Mouse (Mus musculus): ENCODE results near the gene Olfr1443. TPM values are rescaled to one million over a fixed set of nuclear protein-coding genes. Genes with fewer than 3 reads are reported as not detected.
"Not testable (repeated sequence)": the region's sequence is repeated elsewhere in the genome, so short reads cannot be mapped to it uniquely, and the experiment has no call there.

Gene Olfr1443
- total RNA-seq (2015): not detected in 2 replicates
- total RNA-seq (2017): not detected in 2 replicates

GRCm38 (mm10) chr19:12677812-12678211 is at the start of gene Olfr1443:
Gene Olfr1443, plus strand, starts transcription at chr19:12678112.
- ATAC-seq (ENCODE audit: poor library complexity, severe bottlenecking): no peak

- no peak for ATAC-seq (ENCODE audit: poor library complexity, severe bottlenecking)
These were observed 44.7 kb upstream of the Olfr1443 start, which contains the start of gene Glyat for GRCm38 (mm10) chr19:12633176-12633575. Gene Glyat, plus strand, starts transcription at chr19:12633308.

- no peak for ATAC-seq (ENCODE audit: poor library complexity, severe bottlenecking)
These were observed 43.7 kb upstream of the Olfr1443 start for GRCm38 (mm10) chr19:12634259-12634658.

GRCm38 (mm10) chr19:12634963-12635362 is 42.9 kb upstream of the Olfr1443 start:
- ATAC-seq (ENCODE audit: poor library complexity, severe bottlenecking): no peak

- ATAC-seq (ENCODE audit: poor library complexity, severe bottlenecking): no peak
These were observed 41.0 kb upstream of the Olfr1443 start for GRCm38 (mm10) chr19:12636863-12637262.

- ATAC-seq (ENCODE audit: poor library complexity, severe bottlenecking): no peak
These were observed 39.9 kb upstream of the Olfr1443 start for GRCm38 (mm10) chr19:12638049-12638448.

GRCm38 (mm10) chr19:12649511-12649910 is 28.4 kb upstream of the Olfr1443 start:
- ATAC-seq (ENCODE audit: poor library complexity, severe bottlenecking): no peak

- no peak for ATAC-seq (ENCODE audit: poor library complexity, severe bottlenecking)
These were observed 11.8 kb upstream of the Olfr1443 start for GRCm38 (mm10) chr19:12666156-12666555.

GRCm38 (mm10) chr19:12668601-12669000 is 9.3 kb upstream of the Olfr1443 start:
- ATAC-seq (ENCODE audit: poor library complexity, severe bottlenecking): not testable (repeated sequence)

DNA sequence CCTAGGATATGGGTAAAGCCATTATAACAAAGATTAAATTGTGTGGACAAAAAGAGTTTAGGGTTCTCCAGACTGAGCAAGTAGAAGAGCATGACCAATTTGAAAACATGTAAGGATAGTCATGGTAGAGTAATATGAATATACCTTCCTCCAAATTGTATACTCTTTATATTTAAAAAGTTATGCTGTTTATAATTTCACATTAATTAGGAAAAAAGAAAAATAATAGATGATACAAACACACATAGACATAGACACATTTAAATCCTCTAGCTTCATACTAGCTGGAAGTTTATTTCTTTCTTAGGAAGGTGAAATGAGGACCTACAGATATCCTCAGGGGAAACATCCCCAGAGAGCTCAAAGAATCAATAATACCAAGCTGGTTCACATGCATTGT is 7.8 kb upstream of the Olfr1443 start, which contains the start of gene Olfr1442:
Gene Olfr1442, plus strand, starts transcription at position 301 of the 400 bp plus-strand sequence.
- no peak for ATAC-seq (ENCODE audit: poor library complexity, severe bottlenecking)

- no peak for ATAC-seq (ENCODE audit: poor library complexity, severe bottlenecking)
These were observed 6.9 kb upstream of the Olfr1443 start for GRCm38 (mm10) chr19:12671051-12671450.

- no peak for ATAC-seq (ENCODE audit: poor library complexity, severe bottlenecking)
These were observed 6.7 kb downstream of the Olfr1443 start for GRCm38 (mm10) chr19:12684638-12685037.

- no peak for ATAC-seq (ENCODE audit: poor library complexity, severe bottlenecking)
These were observed 7.3 kb downstream of the Olfr1443 start for GRCm38 (mm10) chr19:12685231-12685630.

DNA sequence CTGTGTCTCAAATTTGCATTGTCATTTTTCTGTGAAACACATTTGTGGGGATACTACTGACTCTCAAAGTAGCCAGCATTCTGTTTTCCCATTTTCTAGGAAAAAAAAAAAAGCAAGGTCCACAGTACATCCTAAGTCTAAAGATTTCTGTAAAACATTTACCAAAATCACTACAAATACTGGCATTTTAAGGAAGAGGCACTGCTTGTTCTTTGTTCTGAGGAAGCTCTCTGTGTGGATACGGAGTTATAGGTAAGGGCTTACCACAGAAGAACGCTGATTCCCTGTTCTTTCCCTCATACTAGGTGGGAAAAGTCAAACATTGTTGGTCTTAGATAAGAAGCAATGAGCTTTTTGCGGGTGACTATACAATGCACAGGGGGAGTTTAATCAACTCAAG is 17.7 kb downstream of the Olfr1443 start, which contains the start of gene Keg1:
Gene Keg1, plus strand, starts transcription at position 197 of the 400 bp plus-strand sequence.
- no peak for ATAC-seq (ENCODE audit: poor library complexity, severe bottlenecking)

DNA sequence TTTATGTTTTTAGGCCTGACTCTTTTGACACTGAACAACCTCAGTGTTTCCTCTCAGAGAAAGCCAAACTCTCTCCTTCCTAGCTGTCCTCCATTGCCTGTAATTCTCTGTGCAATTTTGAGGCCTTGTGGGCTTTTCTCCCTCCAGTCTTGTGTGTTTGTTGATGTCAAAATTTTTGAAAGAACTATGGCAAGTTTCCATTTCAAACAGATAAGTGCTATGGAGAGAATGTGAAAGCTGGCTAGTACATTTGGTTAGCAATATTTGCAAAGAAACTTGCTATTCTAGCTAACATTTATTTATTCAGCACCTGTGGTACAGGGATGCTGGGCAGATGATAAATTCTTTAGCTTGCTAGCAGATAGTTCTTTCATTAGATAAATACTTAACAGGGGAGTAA is 18.3 kb downstream of the Olfr1443 start:
- ATAC-seq (ENCODE audit: poor library complexity, severe bottlenecking): no peak

- ATAC-seq (ENCODE audit: poor library complexity, severe bottlenecking): no peak
These were observed 30.5 kb downstream of the Olfr1443 start for GRCm38 (mm10) chr19:12708458-12708857.

GRCm38 (mm10) chr19:12708986-12709385 is 31.1 kb downstream of the Olfr1443 start:
- ATAC-seq (ENCODE audit: poor library complexity, severe bottlenecking): no peak

GRCm38 (mm10) chr19:12719189-12719588 is 41.3 kb downstream of the Olfr1443 start:
- no peak for ATAC-seq (ENCODE audit: poor library complexity, severe bottlenecking)

DNA sequence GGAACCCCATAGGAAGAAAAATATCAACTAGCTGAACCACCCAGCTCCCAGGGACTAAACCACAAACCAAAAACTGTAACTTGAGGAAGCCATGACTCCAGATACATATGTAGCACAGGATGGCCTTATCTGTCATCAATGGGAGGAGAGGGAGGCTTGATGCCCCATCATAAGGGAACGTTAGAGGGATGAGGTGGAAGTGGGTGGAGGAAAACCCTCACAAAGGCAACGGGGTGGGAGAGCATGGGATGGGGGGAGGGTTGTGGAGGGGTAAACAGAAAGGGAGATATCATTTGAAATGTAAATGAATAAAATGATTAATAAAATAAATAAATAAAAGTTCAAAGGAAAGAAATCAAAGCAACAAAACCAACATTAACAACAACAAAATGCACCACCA is 42.6 kb downstream of the Olfr1443 start:
- no peak for ATAC-seq (ENCODE audit: poor library complexity, severe bottlenecking)

- ATAC-seq (ENCODE audit: poor library complexity, severe bottlenecking): not testable (repeated sequence)
These were observed 43.0 kb downstream of the Olfr1443 start for GRCm38 (mm10) chr19:12720919-12721318.

GRCm38 (mm10) chr19:12721596-12721995 is 43.7 kb downstream of the Olfr1443 start:
- ATAC-seq (ENCODE audit: poor library complexity, severe bottlenecking): not testable (repeated sequence)

DNA sequence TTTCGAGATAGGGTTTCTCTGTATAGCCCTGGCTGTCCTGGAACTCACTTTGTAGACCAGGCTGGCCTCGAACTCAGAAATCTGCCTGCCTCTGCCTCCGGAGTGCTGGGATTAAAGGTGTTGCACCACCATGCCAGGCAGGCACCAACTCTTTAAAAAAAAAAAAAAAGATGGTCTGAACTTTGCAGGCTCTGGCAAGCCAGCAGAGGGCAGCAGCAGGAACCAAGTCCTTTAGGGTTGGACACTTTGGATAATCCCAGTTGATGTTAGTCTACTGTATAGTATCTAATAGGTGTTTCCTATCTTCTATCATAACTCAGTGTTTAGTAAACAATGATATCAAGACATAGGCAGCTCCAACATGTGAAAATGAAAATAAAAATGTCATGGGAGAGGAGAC is 44.4 kb downstream of the Olfr1443 start:
- peak; percentile 47; the same call in 1 of the 2 replicates for ATAC-seq (ENCODE audit: poor library complexity, severe bottlenecking)

DNA sequence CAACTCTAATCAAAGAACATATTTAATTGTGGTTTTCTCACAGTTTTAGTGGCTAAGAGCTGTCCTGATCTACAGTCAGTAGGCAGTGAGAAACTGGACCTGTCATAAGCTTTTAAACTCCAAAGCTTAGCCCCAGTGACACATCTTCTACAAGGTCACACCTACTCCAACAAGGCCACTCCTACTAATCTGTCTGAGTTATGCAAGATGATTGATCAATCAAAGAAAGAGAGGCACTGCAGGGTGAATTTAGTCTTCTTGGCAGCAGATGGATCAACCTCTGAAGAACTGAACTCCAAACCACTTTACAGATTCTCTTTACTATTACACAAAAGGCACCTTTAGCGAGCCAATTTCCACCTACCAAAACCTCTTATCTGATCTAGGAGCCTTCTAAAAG is 47.9 kb downstream of the Olfr1443 start:
- ATAC-seq (ENCODE audit: poor library complexity, severe bottlenecking): no peak
